Mouse (Mus musculus) ovary, adult 2 months (tissue): ENCODE data around the gene Plagl1. TPM values are rescaled to one million over a fixed set of nuclear protein-coding genes. Genes with fewer than 3 reads are reported as not detected.

ENCODE experiments used
- polyA plus RNA-seq: library from polyadenylated mRNA; depleted of rRNA; stranded (reverse); fragments of >200 nt; gene quantifications from 2 replicates; pipeline ENCODE4 v1.2.3, GENCODE M21; 2012; rRNA removed

The Plagl1 gene
- 73.8 and 94.3 TPM in 2 replicates for polyA plus RNA-seq

GRCm38 (mm10) chr10:13060021-13060668, at the start of gene Plagl1:
Gene Plagl1, plus strand, starts transcription at chr10:13060504.

GRCm38 (mm10) chr10:13177973-13178624, 117.8 kb downstream of the Plagl1 start, which contains the start of gene Zc2hc1b:
Gene Zc2hc1b, minus strand, starts transcription at chr10:13178023.

Other genes with a start within 250 kb of the Plagl1 start
- gene Utrn, start 191.1 kb upstream of the Plagl1 start, polyA plus RNA-seq: 19.7 and 21.4 TPM in 2 replicates
- 6.6 and 8.3 TPM in 2 replicates for gene Stx11, start 96.2 kb upstream of the Plagl1 start, polyA plus RNA-seq
- 73.6 and 78.5 TPM in 2 replicates for gene Sf3b5, start 55.2 kb upstream of the Plagl1 start, polyA plus RNA-seq
- gene Zc2hc1b, start 117.5 kb downstream of the Plagl1 start, polyA plus RNA-seq: not detected in 2 replicates
- 11.3 and 15.3 TPM in 2 replicates for gene Ltv1, start 132.7 kb downstream of the Plagl1 start, polyA plus RNA-seq